Mouse (Mus musculus) heart, embryonic 11.5 days (tissue): ENCODE data around the gene Gm10670. TPM values are rescaled to one million over a fixed set of nuclear protein-coding genes. Genes with fewer than 3 reads are reported as not detected.
"Not testable (repeated sequence)": the region's sequence is repeated elsewhere in the genome, so short reads cannot be mapped to it uniquely, and the experiment has no call there.

Experiments used
- ATAC-seq: fragments of 200-750 bp; cut with Nextera tagmentation; replicated peaks from 2 replicates; pipeline ENCODE4 v1.8.0; 2017; ENCODE audit warnings: moderate library complexity; ENCODE audit not compliant: insufficient number of reproducible peaks, low FRiP score, low TSS enrichment
- H3K27ac ChIP-seq: fragments of 300-500 bp; sonication (generic); 2 replicates; pipeline ENCODE4 v1.5.1; 2014; ENCODE audit warnings: mild to moderate bottlenecking, low read depth, low read length
- H3K27me3 ChIP-seq: fragments of 300-500 bp; sonication (generic); 2 replicates; pipeline ENCODE4 v1.6.1; 2014; ENCODE audit warnings: mild to moderate bottlenecking, low read length, mixed read lengths; ENCODE audit not compliant: control insufficient read depth, insufficient read depth
- H3K36me3 ChIP-seq: fragments of 300-500 bp; sonication (generic); 2 replicates; pipeline ENCODE4 v1.6.1; 2014; ENCODE audit warnings: mild to moderate bottlenecking, low read length, moderate library complexity, mixed read lengths; ENCODE audit not compliant: control insufficient read depth, insufficient read depth
- H3K4me1 ChIP-seq: fragments of 300-500 bp; sonication (generic); 2 replicates; pipeline ENCODE4 v1.6.1; 2014; ENCODE audit warnings: low read length; ENCODE audit not compliant: control insufficient read depth, insufficient read depth
- H3K4me2 ChIP-seq: fragments of 300-500 bp; sonication (generic); 2 replicates; pipeline ENCODE4 v1.6.1; 2014; ENCODE audit warnings: mild to moderate bottlenecking, moderate library complexity
- H3K4me3 ChIP-seq: fragments of 300-500 bp; sonication (generic); 2 replicates; pipeline ENCODE4 v1.5.1; 2014; ENCODE audit warnings: low read depth, low read length
- H3K9ac ChIP-seq: fragments of 300-500 bp; sonication (generic); 2 replicates; pipeline ENCODE4 v1.6.1; 2014; ENCODE audit warnings: mild to moderate bottlenecking, low read depth, low read length, moderate library complexity
- H3K9me3 ChIP-seq: fragments of 300-500 bp; sonication (generic); replicated peaks from 2 replicates; pipeline ENCODE4 v1.6.1; 2016; ENCODE audit warnings: low read length; ENCODE audit not compliant: control insufficient read depth
- WGBS: fragments of 180-500 bp; shearing (Covaris S2); extraction: QIAGEN DNeasy Blood & Tissue Kit; methylation state at CpG from one replicate; pipeline ENCODE4 v1.1.7; 2014; ENCODE audit not compliant: insufficient replicate concordance; 5-methylcytosine and 5-hydroxymethylcytosine counted together
- polyA plus RNA-seq: library from polyadenylated mRNA; unstranded; fragments of >200 nt; fragmentation: Nextera tagmentation; extraction: Ambion mirVana; gene quantifications from 2 replicates; pipeline ENCODE4 v1.2.1, GENCODE M21; 2014

Gm10670 gene
- not detected in 2 replicates for polyA plus RNA-seq

GRCm38 (mm10) chr7:20474825-20475224 lies at the start of gene Gm10670:
TSS of gene Gm10670 (minus strand) at chr7:20474925.
- ATAC-seq, H3K9me3 ChIP-seq, H3K4me3 ChIP-seq, H3K27me3 ChIP-seq, H3K27ac ChIP-seq, H3K36me3 ChIP-seq, H3K4me1 ChIP-seq, H3K9ac ChIP-seq, H3K4me2 ChIP-seq: not testable (repeated sequence)
- WGBS, result no CpG with 5 or more reads among the region's 5 CpGs

- not testable (repeated sequence) for H3K4me1 ChIP-seq, H3K9ac ChIP-seq, H3K9me3 ChIP-seq, ATAC-seq, H3K4me3 ChIP-seq, H3K27me3 ChIP-seq, H3K4me2 ChIP-seq, H3K27ac ChIP-seq, H3K36me3 ChIP-seq
- WGBS, result no CpG with 5 or more reads among the region's 3 CpGs
Measured at GRCm38 (mm10) chr7:20510434-20510833, 35.7 kb upstream of the Gm10670 start, which contains the start of gene Vmn1r103. TSS of gene Vmn1r103 (minus strand) at chr7:20510534.

GRCm38 (mm10) chr7:20442493-20442892 lies 32.2 kb downstream of the Gm10670 start, which contains the start of gene Vmn1r101:
TSS of gene Vmn1r101 (minus strand) at chr7:20442593.
- not testable (repeated sequence) for H3K4me2 ChIP-seq, H3K36me3 ChIP-seq, H3K4me3 ChIP-seq, H3K4me1 ChIP-seq, H3K9me3 ChIP-seq, ATAC-seq, H3K27ac ChIP-seq, H3K9ac ChIP-seq, H3K27me3 ChIP-seq
- WGBS, result no CpG with 5 or more reads among the region's 2 CpGs

Other genes with a start within 250 kb of the Gm10670 start
- not detected in 2 replicates for gene Gm4498, start 241.1 kb downstream of the Gm10670 start, polyA plus RNA-seq
- not detected in 2 replicates for gene Gm5890, start 212.1 kb downstream of the Gm10670 start, polyA plus RNA-seq
- gene Gm4133, start 140.9 kb downstream of the Gm10670 start, polyA plus RNA-seq, result not detected in 2 replicates
- not detected in 2 replicates for gene Gm5728, start 99.5 kb downstream of the Gm10670 start, polyA plus RNA-seq
- not detected in 2 replicates for gene Vmn1r100, start 57.0 kb downstream of the Gm10670 start, polyA plus RNA-seq
- gene Vmn1r101, start 32.3 kb downstream of the Gm10670 start, polyA plus RNA-seq, result not detected in 2 replicates
- not detected in 2 replicates for gene Vmn1r103, start 35.6 kb upstream of the Gm10670 start, polyA plus RNA-seq
- not detected in 2 replicates for gene Vmn1r104, start 58.9 kb upstream of the Gm10670 start, polyA plus RNA-seq
- not detected in 2 replicates for gene Gm5726, start 70.8 kb upstream of the Gm10670 start, polyA plus RNA-seq
- not detected in 2 replicates for gene Gm4141, start 101.3 kb upstream of the Gm10670 start, polyA plus RNA-seq
- gene Gm4513, start 124.1 kb upstream of the Gm10670 start, polyA plus RNA-seq, result not detected in 2 replicates
- gene Vmn1r107, start 194.0 kb upstream of the Gm10670 start, polyA plus RNA-seq, result not detected in 2 replicates
- not detected in 2 replicates for gene Vmn1r111, start 228.3 kb upstream of the Gm10670 start, polyA plus RNA-seq